Mouse (Mus musculus) layer of hippocampus, postnatal 25 days (tissue): ENCODE data around the gene Atxn2l. TPM values are rescaled to one million over a fixed set of nuclear protein-coding genes. Genes with fewer than 3 reads are reported as not detected.
A peak's percentile ranks its signal among the peaks of the same experiment; 100 is the strongest.

Experiments
- DNase-seq, 2 experiments: peaks; one replicate each; pipeline ENCODE4 v3.0.0; 2022; ENCODE audit warnings: mixed read lengths in 2 of 2, low spot score in 1 of 2; ENCODE audit errors: extremely low spot score in 1 of 2
- total RNA-seq, 2 experiments: library from RNA; stranded (reverse); gene quantifications; 2 replicates each; pipeline ENCODE4 v1.2.3; 2021

Atxn2l gene
- total RNA-seq: 100 to 1,000 TPM; 101 to 134 TPM

- peak; percentile 95 to 97 for DNase-seq
Observed at GRCm38 (mm10) chr7:126503273-126503878, at the start of gene Atxn2l. TSS of gene Atxn2l (minus strand) at chr7:126503437.

- DNase-seq: no peak
Observed at GRCm38 (mm10) chr7:126545631-126546030, 42.4 kb upstream of the Atxn2l start.

DNA sequence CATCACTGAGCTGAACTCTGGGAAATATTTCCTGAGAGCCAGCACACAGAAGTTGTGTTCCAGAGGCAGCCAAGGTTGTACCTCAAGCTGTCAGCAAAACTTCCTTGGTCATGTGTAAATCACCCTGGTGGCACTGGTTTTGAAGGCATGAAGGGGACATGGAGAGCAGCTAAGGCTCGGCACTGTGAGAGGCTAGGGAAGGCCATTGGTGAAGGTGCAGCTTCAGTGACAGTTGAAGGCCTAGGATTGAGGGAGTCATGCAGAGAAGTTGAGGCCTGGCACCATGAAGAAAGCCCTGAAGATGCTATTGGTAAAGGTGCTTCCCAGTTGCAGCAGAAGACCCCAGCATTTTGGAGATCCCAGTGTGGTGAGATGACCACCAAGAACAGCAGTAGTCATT lies 38.4 kb upstream of the Atxn2l start:
- DNase-seq: no peak

- no peak for DNase-seq
Observed at GRCm38 (mm10) chr7:126537820-126538585, 34.8 kb upstream of the Atxn2l start.

DNA sequence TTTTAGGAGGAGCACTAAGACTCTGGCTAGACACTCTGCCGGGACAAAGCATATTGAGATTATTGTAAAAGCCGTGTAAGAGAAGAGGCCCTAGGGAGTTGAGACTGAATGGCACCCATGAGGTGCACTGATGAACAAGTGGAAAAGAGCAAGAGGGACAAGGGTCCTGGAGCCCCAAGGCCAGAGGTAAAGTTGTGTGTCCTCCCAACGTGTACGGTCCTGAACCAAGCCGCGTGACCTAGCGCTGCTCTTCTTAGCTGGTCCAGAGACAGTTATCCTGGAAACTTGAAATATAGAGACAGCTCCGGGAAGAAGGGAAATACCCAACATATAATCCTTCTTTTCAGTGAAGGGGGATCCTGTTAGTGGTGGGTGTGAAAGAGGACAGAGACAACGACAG lies 33.2 kb upstream of the Atxn2l start:
- DNase-seq: no peak

DNA sequence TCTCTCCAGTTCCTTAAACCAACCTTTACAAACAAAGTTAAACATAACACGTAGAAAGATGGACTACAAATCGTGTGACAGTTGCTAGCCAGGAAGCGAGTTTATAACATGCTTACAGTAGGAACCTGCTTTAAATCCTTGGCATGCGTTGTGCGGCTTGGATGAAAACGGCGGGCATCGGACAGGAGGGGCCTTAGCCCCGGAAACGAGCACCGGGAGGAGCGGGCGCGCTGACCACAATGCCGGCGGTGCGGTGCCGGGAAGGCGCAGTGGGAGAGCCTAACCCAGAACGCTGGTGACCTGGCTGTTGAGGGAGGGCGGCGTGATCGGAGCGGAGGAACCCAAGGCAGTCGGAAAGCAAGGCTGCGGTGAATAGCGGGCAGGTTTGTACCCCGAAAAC lies 32.5 kb upstream of the Atxn2l start:
- DNase-seq: no peak

GRCm38 (mm10) chr7:126533434-126533833 lies 30.2 kb upstream of the Atxn2l start:
- no peak for DNase-seq

- peak; percentile 11 to 28 for DNase-seq
Observed at GRCm38 (mm10) chr7:126528166-126528577, 24.9 kb upstream of the Atxn2l start.

DNA sequence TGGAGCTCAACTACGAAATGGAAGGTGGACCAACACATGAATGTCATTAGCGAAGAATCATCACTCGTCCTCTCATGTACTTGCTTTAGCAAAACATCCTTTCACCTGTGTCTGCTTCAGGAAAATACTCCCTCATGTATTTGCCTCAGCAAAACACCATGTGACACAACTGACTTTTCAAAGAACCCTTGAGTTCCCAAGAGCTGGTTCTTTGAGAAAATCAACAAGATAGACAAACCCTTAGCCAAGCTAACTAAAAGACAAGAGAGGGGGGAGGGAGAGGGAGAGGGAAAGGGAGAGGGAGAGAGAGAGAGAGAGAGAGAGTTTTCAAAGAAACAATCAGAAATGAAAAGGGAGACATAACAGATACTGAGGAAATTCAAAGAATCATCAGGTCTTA lies 20.1 kb upstream of the Atxn2l start:
- DNase-seq: no peak

DNA sequence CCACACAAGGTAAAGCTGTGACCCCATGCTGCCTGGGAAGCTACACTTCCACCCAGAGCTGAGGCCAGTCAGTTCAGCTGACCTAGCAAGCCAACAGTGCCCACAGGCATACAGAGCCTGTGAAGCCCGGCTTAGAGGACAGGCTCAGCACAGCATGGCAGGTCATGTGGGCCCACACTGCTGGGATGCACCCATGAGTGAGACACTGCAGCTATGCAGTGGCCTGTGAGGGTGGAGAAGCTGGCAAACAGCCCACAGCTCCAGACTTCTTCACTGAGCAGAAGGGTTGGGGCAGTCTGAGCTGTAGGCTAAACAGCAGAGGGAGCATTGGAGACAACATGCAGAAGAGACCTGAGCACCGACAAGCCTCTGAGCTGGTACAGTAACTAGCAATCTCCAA lies 16.3 kb upstream of the Atxn2l start:
- DNase-seq: peak in 1 of 2 experiments; percentile 18

GRCm38 (mm10) chr7:126518261-126518941 lies 15.2 kb upstream of the Atxn2l start:
- DNase-seq: no peak

DNA sequence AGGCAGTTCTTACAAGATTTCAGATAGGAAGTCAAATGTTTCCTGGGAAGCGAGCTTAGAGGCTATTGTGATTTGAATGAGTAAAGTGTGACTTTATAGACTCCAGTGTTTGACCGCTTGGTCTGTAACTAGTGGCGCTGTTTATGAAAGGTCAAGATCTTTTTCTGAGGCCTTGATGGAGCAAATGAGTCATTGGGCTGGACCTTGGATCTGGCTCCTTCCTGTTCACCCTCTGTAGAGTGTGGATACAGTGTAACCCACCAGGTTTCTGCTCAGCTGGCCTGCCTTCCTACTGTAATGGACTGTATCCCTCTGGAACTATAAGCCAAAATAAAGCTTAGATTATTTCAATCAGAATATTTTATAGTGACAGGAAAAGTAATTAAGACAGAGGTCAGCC lies 8.1 kb upstream of the Atxn2l start:
- DNase-seq: no peak

DNA sequence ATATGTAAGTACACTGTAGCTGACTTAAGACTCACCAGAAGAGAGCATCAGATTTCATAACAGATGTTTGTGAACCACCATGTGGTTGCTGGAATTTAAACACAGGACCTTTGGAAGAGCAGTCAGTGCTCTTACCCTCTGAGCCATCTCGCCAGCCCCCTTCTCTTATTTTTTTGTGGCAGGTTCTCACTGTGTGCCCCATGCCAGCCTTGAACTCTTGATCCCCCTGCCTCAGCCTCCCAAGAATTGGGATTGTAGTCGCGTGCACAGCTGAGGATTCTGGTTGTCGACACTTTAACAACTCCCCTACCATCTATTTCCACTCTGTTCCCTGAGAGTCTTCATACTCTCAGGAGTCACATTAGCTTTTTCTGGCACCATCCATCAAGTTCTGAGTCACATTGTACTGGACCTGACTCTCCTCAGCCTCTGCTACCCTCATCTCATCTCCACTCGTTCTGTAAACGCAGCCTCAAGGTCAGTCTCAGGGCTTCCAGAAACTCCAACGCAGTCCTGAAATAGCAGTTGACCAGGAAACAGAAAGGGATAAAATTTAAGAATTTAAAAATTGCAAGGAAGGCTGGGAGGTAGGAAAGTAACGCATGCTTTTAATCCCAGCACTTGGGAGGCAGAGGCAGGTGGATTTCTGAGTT lies 4.0 kb upstream of the Atxn2l start:
- no peak for DNase-seq

GRCm38 (mm10) chr7:126504913-126505312 lies 1.7 kb upstream of the Atxn2l start:
- DNase-seq: no peak

DNA sequence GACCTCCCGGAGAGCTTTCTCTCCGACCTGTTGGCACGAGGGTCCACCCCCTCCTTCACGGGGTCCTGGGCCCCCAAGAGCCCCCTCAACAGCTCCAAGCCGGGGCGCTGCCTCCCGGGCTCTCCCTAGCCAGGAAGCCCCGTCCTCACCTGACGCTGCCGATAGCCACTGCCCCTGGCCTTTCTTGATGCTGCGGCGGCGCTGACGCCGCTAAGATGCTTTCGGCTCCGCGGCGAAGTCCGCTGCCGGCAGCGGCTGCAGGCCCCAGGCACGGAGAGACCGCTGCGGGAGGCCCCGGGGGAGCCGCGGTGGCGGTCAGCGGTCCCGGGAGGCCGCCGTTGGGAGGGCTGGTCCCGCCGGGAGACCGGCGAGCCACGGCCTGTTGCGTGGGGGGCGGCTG lies 486 bp downstream of the Atxn2l start:
- no peak for DNase-seq

GRCm38 (mm10) chr7:126502023-126502741 lies 1.1 kb downstream of the Atxn2l start:
- DNase-seq: peak; percentile 87 to 94

DNA sequence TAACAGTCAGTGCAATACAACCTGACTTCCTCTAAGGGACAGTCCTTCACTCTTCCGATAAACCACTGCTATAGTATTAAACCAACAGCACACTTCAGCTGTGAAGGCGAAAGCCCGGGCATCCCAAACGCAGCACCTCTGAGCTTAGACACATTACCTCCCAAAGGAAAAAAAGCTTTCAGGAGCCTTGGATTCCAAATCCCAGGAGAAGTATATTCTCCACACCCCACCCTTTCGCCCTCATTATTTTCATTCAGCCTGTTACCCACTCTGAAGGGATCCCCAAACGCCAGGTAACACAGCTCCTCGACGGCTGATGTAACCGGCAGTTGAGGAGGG lies 1.6 kb downstream of the Atxn2l start:
- no peak for DNase-seq

DNA sequence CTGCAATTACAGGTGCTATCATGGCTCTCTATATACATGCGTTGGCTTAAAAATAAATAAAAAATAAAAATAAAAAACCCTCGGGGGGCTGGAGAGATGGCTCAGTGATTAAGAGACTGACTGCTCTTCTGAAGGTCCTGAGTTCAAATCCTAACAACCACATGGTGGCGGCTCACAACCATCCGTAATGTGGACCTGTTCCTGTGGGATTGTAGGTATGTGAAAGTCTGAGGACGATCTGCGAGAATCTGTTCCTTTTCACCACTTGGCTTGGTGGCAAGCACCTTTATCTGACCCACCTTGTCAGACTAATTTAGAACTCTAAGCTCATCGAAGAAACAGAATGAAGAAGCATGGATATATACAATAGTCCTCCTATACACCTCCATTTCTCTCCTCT lies 3.8 kb downstream of the Atxn2l start:
- DNase-seq: no peak

DNA sequence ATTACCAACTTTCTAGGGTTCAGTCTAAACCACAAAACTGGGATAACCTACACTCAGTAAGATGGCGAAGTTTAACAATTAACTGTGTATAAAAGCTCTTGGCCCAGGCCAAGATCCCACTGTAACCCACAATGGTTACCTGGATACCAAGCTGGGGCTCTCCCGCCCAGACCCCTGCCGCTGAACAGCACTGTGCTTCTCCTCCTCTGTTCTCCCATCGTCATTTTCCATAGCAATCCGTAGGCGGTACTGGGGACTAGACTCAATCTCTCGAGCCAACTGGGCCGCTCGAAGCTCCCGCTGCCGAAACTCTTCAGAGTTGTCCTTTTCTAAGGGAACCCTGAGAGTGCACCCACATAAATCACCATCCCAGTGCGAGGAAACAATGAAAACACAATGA lies 5.3 kb downstream of the Atxn2l start:
- no peak for DNase-seq

- no peak for DNase-seq
Observed at GRCm38 (mm10) chr7:126496475-126496874, 6.8 kb downstream of the Atxn2l start.

DNA sequence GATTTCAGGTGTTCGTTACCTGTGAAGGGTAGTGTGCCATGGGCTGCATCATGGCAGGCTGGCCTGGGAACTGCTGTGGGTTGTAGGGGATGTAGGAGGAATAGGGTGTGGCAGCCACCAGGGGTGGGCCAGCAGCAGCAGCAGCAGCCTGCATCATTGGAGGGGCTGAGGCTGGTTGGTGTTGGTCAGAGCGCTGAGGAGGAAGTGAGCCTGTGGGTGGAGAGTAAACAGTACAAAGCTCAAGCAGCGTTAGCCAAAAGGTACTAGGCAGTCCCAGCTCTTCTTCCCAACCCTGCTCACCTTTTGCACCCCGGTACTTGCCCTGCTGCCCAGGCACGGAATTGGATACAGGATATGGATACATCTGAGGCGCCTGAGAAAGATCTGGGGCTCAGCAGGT lies 9.1 kb downstream of the Atxn2l start:
- no peak for DNase-seq
